Mouse (Mus musculus): ENCODE measurements around the gene Vmn1r12.
"Not testable (repeated sequence)": the region's sequence is repeated elsewhere in the genome, so short reads cannot be mapped to it uniquely, and the experiment has no call there.

Vmn1r12 gene

GRCm38 (mm10) chr6:57156619-57157018, at the start of gene Vmn1r12:
Gene Vmn1r12, plus strand, starts transcription at chr6:57156919.
- no peak for DNase-seq

GRCm38 (mm10) chr6:57109154-57109553, 47.6 kb upstream of the Vmn1r12 start, which contains the start of gene Vmn1r10:
Gene Vmn1r10, plus strand, starts transcription at chr6:57109454.
- DNase-seq, result no peak

- DNase-seq, result no peak
Measured at GRCm38 (mm10) chr6:57133155-57133554, 23.6 kb upstream of the Vmn1r12 start, which contains the start of gene Vmn1r11. Gene Vmn1r11, plus strand, starts transcription at chr6:57133455.

GRCm38 (mm10) chr6:57190016-57190415, 33.3 kb downstream of the Vmn1r12 start:
- not testable (repeated sequence) for DNase-seq

- DNase-seq, result not testable (repeated sequence)
Measured at GRCm38 (mm10) chr6:57202990-57203389, 46.3 kb downstream of the Vmn1r12 start, which contains the start of gene Vmn1r13. Gene Vmn1r13, plus strand, starts transcription at chr6:57203290.
